Mouse (Mus musculus) embryo, embryonic 10.5 days (tissue): ENCODE measurements around the gene Mbnl1.

Experiments
- DNase-seq: peaks from one replicate; pipeline ENCODE4 v3.0.0-alpha.2; 2015; ENCODE audit warnings: low spot score

The Mbnl1 gene

DNA sequence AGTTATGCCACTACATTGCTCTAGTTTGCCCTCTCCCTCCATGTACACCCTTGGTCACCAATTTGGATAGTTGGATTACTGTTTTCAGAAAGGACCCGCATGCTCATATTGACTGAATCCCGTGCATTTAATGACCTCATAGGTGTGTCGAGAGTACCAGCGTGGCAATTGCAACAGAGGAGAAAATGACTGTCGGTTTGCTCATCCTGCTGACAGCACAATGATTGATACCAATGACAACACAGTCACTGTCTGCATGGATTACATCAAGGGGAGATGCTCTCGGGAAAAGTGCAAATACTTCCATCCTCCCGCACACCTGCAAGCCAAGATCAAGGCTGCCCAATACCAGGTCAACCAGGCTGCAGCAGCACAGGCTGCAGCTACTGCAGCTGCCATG, 140.5 kb downstream of the Mbnl1 start:
- no peak for DNase-seq

DNA sequence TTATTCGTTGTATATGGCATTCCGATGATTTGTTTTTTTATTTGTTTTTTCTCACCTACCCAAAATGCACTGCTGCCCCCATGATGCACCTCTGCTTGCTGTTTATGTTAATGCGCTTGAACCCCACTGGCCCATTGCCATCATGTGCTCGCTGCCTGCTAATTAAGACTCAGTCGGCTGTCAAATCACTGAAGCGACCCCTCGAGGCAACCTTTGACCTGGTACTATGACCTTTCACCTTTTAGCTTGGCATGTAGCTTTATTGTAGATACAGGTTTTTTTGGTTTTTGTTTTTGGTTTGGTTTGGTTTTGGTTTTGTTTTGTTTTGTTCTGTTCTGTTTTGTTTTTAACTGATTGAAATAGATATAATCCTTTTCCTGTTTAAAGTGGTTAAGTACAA, 141.9 kb downstream of the Mbnl1 start:
- no peak for DNase-seq

DNA sequence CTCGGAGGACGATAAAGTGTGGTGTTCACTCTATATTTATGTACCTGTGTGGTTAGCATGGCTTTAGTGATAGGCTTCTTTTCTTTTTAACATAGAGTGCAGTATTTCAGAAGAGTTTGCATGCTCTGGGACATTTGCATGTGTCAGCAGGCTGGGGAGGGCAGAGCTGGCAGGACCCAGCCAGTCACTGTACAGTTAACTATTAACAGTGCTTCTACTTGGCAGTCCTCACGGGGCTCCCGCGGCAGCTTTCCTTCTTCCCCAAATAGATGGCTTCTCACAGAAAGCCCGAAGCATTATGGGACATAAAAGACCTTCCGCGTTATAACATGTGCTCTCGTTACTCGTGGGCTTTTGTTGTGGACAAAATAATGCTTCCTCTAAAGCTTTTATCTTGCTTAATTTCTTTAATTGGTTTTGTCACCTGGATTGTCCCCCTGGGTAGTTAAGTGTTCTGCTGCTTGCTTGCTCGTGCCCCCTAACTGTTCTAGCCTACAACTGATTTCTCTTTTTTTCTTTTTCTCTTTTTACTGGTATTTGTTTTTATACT, 142.5 kb downstream of the Mbnl1 start:
- DNase-seq, result no peak

DNA sequence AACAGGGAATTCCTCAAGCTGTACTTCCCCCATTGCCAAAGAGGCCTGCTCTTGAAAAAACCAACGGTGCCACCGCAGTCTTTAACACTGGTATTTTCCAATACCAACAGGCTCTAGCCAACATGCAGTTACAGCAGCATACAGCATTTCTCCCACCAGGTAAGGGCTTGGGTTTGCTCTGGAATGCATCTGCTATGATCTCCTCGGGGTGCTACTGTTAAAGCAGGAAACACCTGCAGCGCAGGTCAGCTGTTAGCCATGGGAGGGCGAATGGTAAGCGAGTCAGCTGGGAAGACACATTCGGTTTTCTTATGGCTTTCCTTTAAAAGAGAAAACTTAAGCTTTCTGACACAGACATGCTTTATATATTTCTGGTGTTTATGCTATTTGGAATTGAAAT, 143.0 kb downstream of the Mbnl1 start:
- no peak for DNase-seq

DNA sequence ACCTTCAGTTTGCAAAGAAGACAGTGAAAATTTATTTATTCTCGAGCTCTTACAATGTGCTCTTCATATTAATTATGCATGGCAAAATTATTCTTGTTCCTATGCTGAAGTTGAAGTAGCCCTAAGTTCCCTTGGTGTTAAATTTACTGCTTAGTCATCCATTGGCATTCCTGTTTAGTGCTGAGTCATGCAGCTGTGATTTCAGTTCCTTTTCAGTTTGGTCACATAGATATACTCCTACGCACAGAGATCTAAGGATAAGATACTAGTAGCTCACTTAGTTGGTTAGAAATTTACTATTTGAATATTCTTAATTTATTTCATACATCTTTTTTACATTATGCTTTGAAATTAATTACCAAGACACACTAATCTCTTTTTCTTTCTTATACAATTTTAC, 143.5 kb downstream of the Mbnl1 start:
- DNase-seq, result no peak

DNA sequence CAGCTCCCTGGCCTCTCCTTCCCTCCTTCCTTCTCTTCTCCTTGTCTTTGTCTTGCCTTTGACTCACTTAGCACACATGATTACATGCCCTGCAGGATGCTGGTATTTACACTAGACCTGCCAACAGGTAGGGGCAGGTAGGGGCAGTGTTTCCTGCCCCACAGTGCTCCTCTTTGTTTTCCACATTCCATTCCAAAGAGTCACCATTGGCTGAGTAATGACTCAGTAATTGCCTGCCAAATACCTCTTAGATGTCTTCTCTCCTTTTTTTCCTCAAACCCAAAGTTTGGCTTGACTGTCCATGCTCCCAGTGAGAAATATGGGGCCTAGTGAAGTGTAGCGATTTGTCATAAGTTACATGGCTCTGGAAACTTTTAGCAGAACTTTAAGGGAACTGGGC, 145.0 kb downstream of the Mbnl1 start:
- no peak for DNase-seq

DNA sequence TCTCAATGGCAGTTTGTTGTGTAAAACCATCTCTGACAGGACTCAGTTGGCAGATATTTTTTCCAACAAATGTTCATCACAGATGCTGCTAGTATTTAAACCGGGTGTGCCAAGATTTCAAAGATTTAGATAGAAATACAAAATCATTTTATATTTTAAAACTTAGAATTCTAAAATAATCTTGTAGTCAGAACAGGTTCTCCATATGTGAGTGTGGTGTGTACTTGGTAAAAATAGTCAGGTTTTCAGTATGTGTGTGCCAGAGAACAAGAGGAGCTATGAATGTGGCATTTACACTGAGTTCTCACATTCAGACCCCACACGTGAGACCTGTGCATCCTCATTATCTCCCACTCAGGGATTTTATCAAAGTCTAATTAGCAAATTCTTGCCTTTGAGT, 147.6 kb downstream of the Mbnl1 start:
- no peak for DNase-seq

DNA sequence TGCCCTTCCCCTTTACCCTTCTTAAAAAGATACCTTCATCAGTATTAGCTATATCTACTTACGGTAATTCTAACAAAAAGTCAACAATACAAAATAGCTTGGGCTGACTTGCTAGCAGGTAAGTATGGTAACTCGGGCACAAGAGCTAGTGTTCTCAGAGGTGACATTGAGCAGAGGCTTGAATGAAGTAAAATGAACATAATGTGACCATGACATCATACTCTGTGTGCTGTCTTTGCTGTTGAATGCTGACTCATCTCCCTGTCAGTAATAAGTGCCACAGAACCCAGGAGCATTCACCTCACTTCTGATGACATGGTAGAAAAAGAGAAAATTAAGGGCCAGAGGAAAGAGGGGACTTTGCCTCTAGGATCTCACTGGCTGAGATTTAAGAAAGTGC, 158.6 kb downstream of the Mbnl1 start:
- no peak for DNase-seq

DNA sequence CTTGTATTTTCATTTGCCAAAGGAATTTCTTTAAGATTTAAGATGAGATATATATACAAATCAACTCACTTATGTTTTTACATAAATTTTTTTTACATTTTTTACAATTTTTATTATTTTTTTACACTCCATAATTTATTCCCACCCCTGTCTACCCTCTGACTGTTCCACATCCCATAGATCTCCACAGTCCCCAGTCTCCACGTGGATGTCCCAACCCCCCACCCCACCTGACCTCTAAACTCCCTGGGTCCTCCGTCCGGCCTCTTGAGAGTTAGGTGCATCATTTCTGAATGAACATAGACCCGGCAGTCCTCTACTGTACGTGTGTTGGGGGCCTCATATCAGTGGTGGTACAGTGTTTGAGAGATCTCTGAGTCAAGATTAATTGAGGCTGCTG, 159.1 kb downstream of the Mbnl1 start:
- no peak for DNase-seq

DNA sequence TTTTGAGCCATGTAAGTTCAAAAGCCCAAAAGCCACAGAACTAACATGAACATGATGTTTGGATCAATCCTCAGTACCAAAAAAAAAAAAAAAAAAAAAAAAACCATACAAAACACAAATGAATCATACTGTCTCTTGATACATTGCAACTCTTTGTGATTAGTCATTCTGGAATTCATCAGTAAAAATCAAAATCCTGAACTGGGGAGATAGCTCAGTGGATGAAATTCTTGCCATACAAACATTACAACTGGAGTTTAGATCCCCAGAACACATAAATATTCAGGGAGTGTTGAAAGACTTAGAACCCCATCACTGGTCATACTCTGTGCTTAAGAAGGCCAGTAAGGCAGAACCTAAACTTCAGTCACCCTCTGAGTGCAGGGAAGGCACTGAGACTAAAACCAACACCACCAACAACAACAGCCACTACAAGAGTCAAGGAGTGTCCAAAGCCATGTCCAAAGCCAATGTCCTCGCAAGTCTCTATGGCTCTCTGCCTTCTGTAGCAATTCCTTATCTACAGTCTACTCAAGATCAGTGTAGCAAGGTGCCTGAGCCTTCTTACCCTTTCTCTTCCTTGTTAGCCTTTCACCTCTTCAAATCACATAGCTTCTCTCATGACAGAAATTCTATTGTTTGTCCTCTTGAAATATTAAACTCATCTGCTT, 160.3 kb downstream of the Mbnl1 start:
- no peak for DNase-seq

DNA sequence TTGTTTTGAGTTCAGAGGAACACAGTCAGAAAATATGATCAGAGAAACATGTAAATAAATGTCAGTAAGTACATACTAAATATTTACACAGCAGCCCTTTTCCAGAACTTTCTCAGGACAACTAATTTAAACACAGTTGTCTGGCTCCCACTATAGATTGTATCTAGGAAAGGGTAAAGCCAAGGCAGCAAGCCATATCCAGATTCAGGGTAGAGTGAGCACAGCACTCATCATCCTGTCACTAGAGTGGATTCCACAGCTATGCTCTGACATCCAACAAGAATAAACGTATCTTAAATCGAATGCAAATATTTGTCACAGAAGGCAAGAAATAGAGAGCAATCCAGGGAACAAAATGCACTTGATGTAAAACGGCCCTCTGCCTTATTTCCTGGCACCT, 165.9 kb downstream of the Mbnl1 start:
- no peak for DNase-seq

DNA sequence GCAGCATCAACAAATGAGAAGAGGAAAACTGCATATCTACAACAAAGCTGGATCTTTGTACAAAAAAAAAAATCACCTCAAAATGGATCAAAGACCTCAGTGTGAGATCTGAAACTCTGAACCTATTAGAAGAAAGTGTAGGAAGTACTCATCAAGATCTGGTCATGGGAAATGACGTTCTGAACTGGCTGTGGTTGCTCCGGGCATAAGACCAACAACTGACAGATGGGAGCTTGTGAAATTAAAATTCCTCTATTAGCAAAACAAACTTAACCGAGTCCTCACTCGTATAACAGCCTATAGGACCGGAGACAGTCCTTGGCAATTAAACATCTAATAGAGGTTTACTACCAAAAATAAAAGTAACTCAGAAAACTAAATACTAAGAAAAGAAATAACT, 166.5 kb downstream of the Mbnl1 start:
- no peak for DNase-seq

DNA sequence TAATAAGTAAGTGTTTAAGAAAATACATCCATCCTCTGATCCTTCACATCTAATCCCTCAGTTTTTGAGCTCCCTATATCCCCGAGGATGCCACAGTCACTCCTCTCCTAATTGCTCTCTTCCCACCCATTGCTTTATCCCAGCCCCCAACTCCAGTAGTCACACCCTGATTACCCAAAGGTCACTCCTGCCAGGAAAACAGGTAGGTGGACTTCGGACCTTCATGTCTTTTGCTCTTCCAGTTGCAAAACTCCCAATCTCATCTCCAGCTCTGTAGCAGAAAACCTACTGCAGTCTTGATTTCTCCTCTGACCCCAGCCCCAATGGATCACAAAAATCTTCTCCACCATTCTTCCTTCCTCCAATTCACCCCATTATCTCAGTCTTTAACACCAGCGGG, 169.6 kb downstream of the Mbnl1 start:
- no peak for DNase-seq

DNA sequence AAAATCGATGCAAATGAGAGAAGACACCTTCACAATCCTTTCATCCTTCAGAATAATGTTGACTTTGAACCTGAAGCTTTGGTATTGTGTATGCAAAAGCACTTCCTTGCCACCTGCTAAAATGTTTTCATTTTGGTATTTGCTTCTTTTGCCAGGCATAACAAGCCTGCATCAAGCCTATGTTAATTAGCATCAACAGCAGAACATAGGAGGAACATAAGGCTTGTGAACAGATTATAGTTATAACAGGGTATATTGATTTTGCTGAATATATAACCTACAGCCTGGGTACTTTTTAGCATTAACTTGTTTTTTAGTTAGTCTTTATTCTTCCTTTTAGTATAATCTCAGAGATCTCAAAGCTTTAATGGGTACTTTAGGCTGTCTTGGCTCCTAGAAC, 172.9 kb downstream of the Mbnl1 start:
- no peak for DNase-seq

DNA sequence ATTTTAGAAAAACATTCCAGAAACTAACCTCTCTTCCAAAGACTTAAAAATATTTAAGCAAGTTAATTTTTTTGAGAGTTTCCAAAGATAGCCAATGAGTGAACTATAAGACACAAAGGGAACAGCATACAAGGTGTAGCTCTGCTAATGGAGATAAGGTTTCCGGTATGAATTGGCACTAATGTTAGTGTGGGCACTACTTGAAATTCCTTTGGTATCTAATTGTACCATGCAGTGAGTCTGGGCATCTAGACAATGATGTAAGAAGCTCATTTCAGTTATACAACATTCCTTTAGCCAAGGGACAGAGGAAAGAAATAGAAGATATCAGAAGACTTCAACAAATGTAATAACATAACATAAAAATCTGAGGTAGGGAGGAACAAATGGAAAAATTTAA, 175.7 kb downstream of the Mbnl1 start:
- DNase-seq, result no peak

DNA sequence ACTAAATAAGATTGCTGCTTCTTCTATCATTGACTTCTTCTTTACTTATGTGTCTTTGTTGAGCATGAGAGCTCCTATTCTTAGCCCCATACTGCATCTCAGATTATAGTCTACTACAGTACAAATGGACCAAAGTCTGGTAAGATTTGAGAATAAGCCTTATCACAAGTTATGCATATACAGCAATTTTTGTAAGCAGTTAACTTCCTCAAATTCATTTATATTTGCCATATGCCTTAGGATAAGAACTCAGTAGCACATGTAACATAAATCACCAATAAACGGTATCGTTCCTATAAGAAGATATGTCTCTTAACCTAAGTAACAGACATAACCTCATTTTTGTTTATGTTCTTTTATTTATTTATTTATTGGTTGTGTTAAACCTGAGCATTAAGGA, 188.1 kb downstream of the Mbnl1 start:
- no peak for DNase-seq
